Mouse (Mus musculus): Measurements from ENCODE around the gene Gpr108. TPM values are rescaled to one million over a fixed set of nuclear protein-coding genes. Genes with fewer than 3 reads are reported as not detected.

Gene Gpr108
- 56.3 TPM for polyA plus RNA-seq (2017; shearing (Covaris generic))

GRCm38 (mm10) chr17:57248201-57248699 is at the start of gene Gpr108:
Gpr108 (minus strand) TSS chr17:57248446.

GRCm38 (mm10) chr17:57278943-57279590 is 30.8 kb upstream of the Gpr108 start, which contains the start of gene Vav1:
Vav1 (plus strand) TSS chr17:57279100.

GRCm38 (mm10) chr17:57249186-57250181 is 1.2 kb upstream of the Gpr108 start, which contains the start of gene Trip10:
Trip10 (plus strand) TSS chr17:57249455.

GRCm38 (mm10) chr17:57228014-57228413 is 20.2 kb downstream of the Gpr108 start, which contains the start of gene C3:
C3 (minus strand) TSS chr17:57228136.

GRCm38 (mm10) chr17:57194041-57194507 is 54.2 kb downstream of the Gpr108 start, which contains the start of gene Tnfsf14:
Tnfsf14 (minus strand) TSS chr17:57194177.

Other genes with a start within 250 kb of the Gpr108 start
- not detected for gene Pspn, start 248.4 kb downstream of the Gpr108 start, polyA plus RNA-seq (2017; shearing (Covaris generic))
- gene Gtf2f1, start 237.2 kb downstream of the Gpr108 start, polyA plus RNA-seq (2017; shearing (Covaris generic)): 62.3 TPM
- gene Gm17949, start 237.0 kb downstream of the Gpr108 start, polyA plus RNA-seq (2017; shearing (Covaris generic)): 0.42 TPM
- gene Khsrp, start 216.9 kb downstream of the Gpr108 start, polyA plus RNA-seq (2017; shearing (Covaris generic)): 48.7 TPM
- not detected for gene Slc25a41, start 206.8 kb downstream of the Gpr108 start, polyA plus RNA-seq (2017; shearing (Covaris generic))
- gene Crb3, start 189.3 kb downstream of the Gpr108 start, polyA plus RNA-seq (2017; shearing (Covaris generic)): 4.4 TPM
- 6.7 TPM for gene Slc25a23, start 188.6 kb downstream of the Gpr108 start, polyA plus RNA-seq (2017; shearing (Covaris generic))
- 159 TPM for gene Dennd1c, start 169.9 kb downstream of the Gpr108 start, polyA plus RNA-seq (2017; shearing (Covaris generic))
- gene Tubb4a, start 160.7 kb downstream of the Gpr108 start, polyA plus RNA-seq (2017; shearing (Covaris generic)): 1.5 TPM
- 17.9 TPM for gene Tnfsf9, start 143.1 kb downstream of the Gpr108 start, polyA plus RNA-seq (2017; shearing (Covaris generic))
- not detected for gene Cd70, start 98.7 kb downstream of the Gpr108 start, polyA plus RNA-seq (2017; shearing (Covaris generic))
- gene Tnfsf14, start 54.3 kb downstream of the Gpr108 start, polyA plus RNA-seq (2017; shearing (Covaris generic)): 10.9 TPM
- gene C3, start 20.3 kb downstream of the Gpr108 start, polyA plus RNA-seq (2017; shearing (Covaris generic)): 0.07 TPM
- 5.4 TPM for gene Trip10, start 1.0 kb upstream of the Gpr108 start, polyA plus RNA-seq (2017; shearing (Covaris generic))
- 149 TPM for gene Vav1, start 30.7 kb upstream of the Gpr108 start, polyA plus RNA-seq (2017; shearing (Covaris generic))
- 0.24 TPM for gene Adgre1, start 110.2 kb upstream of the Gpr108 start, polyA plus RNA-seq (2017; shearing (Covaris generic))